Mouse (Mus musculus): ENCODE results near the gene Ints11.

- no peak for TF ChIP-seq CTCF (IDR thresholded peaks at IDR 0.05; ENCODE audit: insufficient read depth, low read depth, low read length)
- TF ChIP-seq POLR2A (IDR thresholded peaks at IDR 0.05; ENCODE audit: insufficient read depth, low read depth, low read length), result no peak
These were observed 37.5 kb upstream of the Ints11 start for GRCm38 (mm10) chr4:155831831-155832230.

All from olfactory bulb, adult 2 months (tissue).